Mouse (Mus musculus): ENCODE measurements around the gene Stat3.

Gene Stat3

DNA sequence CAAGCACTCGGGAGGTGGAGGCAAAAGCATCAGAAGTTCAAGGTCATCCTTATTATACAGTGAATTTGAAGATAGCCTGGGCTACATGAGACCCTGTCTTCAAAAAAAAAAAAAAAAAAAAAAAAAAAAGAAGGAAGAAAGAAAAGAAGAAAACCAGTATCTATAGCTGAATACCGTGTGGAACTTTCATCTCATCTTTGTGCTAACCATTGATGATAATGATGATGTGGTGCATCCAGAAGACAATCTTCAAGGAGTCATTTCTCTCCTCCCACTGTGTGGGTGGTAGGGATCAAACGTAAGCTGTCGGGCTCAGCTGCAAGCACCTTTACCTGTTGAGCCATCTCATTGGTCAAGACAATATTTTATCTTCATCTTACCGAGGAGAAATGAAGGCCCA is 21.3 kb downstream of the Stat3 start:
- no peak for DNase-seq

DNA sequence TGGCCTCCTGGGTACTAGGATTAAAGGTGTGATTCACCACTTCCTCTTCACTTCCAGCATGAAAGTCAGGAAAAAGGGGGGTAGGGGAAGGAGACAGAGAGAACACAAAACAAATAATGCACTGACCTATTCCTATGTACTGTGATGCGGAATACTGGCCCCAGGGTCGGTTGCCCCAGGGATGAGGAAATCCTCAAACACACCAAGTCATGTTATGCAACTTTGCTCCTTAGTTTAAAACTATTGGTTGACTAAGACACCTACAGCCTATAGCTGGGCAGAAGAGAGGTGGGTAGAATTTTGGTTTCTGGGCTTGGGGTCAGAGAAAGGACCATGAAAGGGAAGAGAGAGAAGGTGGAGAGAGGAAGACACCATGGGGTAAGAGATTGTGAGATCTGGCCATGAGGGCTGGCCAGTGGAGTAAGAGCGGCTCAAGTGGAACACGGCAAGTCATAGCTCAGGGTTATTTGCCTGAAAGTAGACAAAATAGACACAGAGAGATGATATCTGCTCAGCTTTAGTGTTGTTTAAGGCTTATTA is 22.8 kb downstream of the Stat3 start:
- no peak for DNase-seq

DNA sequence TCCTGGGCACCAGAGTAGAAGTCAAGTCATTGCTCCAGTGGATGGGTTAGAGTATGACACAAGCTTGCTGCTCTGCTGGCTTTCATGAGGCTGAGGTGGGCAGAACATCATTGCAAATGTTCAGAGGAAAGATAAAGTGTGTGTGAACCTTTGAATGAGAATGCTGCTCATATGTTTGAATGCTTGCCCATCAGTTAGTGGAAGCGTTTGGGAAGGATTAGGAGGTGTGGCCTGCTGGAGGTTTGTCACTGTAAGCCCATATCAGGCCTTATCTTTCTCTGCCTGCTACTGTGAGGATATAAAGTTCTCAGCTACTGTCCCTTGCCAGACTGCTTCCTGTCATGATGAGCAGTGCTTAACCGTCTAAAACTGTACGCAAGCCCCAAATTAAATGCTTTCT is 24.3 kb downstream of the Stat3 start:
- DNase-seq = no peak

DNA sequence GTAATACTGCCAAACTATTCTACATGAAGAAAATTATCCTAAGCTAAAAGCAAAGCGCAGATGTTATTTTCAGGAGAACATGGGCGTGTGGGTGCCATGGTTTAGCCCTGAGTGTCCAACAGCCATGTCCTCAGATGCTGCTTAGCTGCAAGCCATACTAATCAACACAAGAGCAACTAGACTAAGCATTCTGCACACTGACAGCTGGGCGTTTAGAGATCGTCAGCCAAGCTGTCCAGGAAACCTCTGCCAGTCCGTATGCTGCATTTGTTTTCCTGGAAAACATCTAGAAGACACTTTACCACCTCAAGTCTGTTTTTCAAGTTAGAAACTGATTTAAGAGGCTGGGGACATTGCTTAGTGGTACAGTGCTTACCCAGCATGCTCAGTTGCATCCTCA is 24.9 kb downstream of the Stat3 start:
- DNase-seq = no peak

DNA sequence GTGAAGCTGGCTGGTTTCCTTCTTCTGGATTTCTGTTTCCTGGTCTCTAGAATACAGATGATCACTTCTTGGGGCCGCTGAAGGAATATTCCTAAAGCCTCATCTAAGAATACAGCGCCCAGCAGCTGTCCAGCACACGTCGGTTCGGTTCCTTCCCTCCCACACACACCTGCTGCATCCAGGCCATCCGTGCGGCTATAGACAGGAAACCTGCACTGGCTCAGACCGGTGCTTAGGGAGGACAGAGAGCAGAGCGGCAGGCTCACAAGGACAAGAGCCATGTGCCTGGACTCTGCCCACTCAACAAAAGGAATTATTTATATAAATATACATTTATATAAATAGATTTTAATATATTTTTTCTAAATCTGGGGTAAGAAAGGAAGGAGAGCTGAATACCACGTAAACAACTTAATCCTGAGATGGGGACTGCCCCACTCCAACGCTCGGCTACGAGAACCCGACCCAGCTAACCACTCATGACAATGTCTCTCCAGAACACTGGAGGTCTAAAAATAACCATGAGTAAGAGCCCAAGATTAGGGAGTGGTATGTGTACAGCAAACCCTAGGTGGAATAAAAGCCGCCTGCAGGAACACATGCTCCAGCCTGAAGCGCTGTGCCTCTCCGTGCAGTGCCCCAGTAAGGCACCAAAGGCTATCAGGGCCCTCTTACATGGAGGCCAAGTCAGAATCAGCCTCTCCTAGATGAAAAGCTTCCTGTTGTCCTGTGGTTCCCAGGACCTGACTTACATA is 26.8 kb downstream of the Stat3 start:
- DNase-seq = no peak

DNA sequence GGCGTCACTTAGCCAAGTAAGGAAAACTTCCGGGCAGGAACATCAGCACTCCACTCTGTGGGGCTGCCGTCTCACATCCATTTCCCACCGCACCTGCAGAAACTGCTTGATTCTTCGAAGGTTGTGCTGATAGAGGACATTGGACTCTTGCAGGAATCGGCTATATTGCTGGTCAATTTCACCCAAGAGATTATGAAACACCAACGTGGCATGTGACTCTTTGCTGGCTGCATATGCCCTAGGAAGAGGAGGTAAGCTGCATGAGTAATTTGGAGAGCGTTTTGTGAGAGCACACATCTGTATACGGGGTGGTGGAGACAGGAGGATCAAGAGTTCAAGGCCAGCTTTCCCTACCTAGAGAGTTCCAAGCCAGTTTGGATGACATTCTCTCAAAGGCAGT is 30.8 kb downstream of the Stat3 start:
- no peak for DNase-seq

DNA sequence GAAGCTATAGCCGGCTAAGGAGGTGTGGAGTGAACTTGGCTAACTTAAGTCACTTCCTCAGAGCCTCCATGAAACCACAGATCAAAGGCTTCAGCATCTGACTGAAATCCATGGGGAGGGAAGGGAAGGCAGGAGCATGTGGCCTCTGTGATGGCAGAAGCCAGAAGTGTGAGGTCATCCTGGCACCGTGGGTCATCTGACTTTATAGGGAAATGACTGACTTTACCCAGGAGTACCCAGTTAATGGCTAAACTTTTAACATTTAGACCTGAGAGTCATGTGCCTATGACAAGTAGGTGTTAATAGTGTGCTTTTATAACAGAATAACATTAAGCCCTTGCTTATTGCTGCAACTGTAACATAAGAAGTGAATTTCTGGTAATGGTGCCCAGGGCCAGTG is 31.2 kb downstream of the Stat3 start:
- DNase-seq = peak; percentile 62

DNA sequence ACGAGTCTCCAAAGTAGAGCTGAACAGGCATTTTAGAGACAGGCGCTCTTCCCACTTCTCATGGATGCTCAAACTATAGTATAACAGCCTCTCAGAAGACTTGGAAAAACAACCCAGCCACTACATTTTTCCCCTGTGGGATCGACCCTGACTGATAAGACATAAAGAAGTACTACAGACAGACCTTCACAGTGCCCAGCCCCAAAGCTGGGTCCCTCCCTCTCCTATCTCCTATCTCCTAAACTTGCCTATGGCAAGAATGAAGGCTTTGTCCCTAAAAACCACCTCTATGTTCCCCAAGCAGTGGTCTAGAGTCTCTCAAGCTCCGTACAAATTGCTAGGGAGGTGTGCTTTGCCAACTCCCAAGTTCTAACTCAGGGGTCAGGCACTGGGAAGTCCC is 32.5 kb downstream of the Stat3 start:
- no peak for DNase-seq

DNA sequence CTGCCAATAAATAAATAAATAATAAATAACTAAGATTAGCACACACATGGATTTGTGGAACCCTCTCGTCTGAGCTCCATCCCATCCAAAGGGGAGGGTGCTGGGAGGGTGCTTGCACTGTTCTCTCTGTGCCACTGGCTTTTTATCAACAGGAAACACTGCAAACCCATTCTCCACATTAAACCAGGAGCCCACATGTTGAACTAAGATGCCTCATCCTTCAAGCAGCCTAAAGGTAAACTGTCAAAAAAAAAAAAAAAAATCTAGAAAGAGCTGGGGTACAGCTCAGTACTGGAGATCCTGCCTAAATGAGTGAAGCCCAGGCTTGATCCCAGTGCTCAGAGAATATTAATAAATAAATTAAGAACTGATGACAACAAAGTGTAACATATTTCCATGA is 33.4 kb downstream of the Stat3 start:
- no peak for DNase-seq

DNA sequence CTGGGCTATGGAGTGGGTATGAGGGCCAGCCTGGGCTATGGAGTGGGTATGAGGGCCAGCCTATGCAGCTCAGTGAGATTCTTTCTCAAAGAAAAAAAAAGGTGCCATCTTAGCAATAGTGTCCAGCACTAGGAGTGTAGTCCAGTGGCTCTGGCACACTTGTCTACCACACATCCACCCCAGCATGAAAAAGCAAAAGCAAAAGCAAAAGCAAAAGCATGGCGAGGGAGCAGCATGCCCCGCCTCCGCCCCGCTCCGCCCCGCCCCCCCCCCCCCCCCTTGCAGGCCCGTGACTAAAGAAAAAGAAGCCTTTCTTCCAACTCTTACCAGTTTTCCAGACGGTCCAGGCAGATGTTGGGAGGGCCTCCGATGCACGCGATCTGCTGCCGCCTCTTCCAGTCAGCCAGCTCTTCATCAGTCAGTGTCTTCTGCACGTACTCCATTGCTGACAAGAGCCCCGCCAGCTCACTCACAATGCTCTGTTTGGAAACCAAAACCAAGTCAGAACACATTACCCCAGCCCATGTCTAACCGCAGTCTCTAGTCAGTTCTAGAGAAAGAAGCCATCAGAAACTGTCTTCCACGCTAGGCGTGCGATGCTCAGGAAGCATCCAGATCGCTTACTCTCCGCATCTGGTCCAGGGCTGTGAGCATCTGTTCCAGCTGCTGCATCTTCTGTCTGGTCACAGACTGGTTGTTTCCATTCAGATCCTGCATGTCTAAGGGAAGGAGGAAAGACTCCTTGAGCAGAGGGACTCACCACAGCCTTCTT is 34.6 kb downstream of the Stat3 start:
- no peak for DNase-seq

DNA sequence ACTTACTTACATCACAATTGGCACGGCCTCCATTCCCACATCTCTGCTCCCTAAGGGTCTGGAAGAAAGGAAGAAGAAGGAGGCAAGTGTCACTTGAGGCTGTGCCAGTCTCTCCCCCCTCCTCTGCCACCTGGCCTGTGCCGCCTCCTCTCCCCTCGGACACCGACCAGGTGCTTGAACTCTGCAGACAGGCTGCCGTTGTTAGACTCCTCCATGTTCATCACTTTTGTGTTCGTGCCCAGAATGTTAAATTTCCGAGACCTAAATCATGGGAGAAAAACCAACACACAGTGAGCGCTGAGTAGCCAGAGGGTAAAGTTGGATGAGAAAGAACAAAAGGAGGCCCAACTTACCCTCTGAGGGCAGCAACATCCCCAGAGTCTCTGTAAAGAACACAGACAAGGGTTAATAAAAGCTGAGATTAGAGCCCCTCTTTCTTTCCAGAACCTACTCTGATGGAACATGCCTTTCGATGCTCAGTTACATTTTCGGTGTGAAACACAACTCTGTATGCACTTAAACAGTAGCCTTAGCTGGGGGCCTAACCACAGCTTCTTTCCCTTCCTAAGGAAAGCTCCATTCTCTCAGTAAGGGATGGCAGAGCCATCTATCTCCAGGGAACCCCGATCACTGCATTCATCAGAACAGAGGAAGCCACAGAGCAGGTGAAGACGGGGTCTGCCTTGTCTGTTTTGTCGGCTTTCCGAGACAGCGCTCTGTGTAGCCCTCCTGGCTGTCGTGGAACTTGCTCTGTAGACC is 40.7 kb downstream of the Stat3 start:
- no peak for DNase-seq

DNA sequence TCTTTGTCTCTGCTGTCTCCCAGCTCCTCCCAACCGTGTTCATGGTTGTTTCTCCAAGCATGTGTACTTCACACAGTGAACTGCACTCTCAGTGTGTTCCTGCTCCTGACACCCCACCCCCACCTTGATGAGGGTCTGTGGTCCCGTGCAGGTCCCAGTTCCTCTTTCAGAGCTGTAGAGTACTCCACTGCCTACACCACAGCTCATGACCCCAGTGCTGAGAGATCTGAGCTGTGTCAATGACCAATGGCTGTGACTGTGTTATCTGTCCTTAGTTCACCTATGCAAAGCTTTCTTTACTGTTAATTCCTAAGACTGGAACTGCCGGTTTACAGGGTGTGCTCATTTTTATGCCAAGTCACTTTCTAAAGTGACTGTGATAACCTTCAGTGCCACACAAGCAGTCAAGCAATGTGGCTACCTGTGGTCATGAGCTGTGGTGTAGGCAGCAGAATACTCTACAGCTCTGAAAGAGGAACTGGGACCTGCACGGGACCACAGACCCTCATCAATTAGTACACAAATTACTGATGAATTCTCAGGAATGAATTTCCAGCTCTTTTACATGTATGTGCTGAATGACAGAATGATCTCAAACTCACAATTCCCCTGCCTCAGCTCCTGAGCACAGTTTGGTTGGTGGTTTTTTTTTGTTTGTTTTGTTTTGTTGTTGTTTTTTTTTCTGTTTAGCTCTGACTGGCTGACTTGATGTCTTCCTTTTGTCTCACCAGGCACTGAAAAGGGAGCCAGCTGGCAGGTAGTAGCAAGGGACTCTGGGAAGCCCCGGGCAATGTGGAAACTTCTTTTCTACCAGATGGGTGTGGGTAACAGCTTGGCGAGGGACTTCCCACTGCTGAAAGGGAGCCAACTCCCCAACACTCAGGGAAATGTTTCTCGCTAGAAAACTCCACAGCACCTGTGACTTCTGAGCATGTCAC is 41.8 kb downstream of the Stat3 start:
- peak in 1 of 2 experiments; percentile 13 for DNase-seq

DNA sequence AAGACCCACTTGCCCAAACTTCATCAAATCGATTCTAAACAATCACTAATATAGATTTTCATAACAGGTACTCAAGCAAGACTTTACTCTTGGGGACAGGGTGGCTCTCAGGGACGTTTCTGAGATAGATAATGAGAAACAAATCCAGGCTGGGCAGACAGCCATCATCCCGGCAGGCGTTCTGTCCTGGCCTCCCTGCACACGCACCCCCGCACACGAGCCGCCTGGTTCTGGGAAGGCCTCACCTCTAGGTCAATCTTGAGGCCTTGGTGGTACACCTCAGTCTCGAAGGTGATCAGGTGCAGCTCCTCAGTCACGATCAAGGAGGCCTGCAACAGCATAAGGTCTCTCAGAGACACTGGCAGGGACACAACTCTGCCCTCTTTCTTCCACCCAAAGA is 43.3 kb downstream of the Stat3 start:
- no peak for DNase-seq

DNA sequence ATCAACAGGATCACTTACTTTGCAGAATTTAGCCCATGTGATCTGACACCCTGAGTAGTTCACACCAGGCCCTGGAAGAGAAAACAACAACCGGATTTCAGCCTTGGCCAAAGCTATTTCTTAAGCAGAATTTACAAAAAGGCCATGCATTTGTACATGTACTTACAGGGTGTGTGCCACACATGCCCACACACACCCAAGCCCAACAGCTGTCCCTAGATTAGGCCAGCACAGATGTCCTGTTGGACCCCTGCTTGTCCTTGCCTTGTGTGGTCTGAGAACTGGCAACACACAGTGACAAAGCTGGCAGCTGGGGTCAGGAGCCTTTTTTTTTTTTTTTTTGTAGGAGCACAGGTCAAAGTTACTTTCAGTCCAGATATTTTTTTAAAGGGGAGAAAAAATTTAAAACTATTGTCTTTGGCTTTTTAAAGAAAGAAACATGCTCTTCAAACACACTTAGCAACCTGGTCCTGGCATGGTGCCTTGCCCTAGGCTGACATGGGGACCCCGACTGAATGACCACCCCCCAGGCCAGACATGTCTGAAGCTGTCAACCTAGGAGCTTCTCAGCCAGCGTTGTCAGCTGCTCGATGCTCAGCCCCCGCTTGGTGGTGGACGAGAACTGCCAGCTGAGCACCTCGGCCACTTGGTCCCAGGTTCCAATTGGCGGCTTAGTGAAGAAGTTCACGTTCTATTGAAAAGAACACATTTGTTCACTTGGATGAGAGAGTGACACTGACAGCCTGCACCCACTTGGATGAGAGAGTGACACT is 45.0 kb downstream of the Stat3 start:
- no peak for DNase-seq

DNA sequence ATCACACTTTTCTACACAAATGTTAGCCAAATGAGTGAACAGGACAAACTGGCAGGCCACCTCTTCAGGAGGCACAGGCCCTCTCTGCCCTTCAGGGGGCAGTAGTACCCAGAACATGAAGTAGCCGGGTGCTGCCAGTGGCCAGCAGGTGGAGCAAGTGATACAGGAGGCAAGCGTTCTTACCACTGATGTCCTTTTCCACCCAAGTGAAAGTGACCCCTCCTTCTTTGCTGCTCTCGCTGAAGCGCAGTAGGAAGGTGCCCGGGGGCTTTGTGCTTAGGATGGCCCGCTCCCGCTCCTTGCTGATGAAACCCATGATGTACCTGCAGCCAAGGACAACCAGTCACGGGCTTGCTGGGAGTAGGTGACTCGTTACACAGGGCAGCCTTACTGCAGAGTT is 45.9 kb downstream of the Stat3 start:
- DNase-seq = peak; percentile 88 to 92

DNA sequence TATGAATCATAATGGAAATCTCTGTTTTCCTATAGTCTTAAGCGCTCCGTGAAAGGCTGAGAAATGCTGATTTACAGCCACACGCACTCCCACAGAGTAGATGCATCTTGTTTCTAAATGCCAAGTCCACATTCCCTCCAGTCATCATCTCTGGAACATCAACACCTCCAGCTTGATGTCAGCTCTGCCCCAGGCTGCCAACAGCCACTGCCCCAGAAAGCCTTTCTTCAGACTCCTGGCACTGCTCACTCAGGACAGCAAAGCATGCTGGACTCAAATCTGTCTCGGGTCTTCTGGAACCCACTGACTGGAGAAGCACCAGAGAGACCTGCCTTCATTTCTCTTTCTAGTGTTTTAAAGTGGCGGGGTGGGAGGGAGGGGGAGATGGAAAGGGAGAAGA is 46.9 kb downstream of the Stat3 start:
- DNase-seq = no peak

DNA sequence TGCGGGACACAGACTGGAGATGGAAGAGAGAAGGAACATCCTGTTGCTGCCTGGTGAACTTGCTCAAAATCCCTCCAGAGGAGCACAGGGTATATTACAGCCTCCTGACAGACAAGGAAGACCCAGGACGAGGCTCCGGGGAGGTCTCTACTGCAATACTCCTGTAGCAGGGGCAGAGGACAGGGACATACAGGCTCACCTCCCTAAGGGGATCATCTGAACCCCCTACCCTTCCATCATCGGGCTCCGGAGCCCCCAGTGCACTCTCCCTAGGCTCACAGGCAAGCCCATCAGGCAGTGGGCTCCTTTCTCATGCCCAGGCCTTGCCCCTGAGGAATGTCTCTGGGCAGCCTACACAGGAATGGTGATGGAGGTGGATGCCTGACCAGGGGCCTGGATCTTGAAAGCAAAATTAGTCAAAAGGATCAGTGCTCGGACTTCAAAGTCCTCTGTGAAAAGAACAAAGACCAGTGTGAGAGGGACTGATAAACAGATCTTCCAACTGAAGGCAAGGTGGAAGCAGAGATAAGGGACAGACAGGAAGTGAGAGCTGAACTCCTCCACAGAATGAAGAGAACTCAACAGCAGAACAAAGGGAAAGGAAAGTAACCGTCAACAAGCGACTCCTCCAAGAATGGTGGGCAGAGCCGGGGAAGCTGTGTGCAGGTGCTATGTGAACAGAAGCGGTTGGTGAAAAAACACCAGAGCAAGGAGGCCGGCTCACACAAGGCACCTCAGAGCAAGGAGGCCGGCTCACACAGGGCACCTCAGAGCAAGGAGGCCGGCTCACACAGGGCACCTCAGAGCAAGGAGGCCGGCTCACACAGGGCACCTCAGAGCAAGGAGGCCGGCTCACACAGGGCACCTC is 47.9 kb downstream of the Stat3 start:
- no peak for DNase-seq

DNA sequence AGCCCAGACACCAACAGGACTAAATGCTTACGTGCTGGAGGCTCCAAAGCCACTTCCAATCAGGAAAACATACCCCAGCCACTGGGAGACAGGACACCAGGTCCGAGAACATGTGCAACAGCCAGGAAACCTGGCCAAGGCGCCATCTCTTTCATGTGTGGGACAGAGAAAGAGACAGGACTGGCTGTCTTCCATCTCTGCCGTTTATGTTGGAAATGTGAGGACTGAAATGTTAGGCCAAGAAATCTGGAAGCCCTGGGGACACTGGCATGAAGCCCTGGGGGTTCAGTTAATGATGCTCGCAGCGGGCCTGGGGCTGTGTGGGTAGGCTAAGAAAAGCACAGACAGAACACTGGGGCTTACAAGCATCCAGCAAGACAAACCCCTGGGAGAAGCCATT is 48.9 kb downstream of the Stat3 start:
- DNase-seq = no peak

DNA sequence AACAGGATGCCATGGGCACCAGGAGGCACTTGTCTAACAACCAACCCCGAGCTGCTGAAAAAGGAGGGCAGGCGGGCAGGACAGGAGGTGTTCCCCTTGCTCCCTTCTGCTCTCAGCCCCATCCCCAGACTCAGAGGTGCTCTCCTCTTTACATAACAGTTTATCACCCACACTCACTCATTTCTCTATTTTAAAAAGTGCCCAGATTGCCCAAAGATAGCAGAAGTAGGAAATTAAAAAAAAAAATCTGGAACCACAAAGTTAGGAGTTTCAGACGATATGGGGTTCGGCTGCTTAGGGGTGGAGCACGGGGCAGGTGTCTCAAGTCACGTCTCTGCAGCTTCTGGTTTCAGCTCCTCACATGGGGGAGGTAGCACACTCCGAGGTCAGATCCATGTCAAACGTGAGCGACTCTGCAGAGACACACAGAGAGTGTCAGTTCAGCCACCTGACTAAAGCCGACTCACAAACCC is 51.0 kb downstream of the Stat3 start:
- no peak for DNase-seq

DNA sequence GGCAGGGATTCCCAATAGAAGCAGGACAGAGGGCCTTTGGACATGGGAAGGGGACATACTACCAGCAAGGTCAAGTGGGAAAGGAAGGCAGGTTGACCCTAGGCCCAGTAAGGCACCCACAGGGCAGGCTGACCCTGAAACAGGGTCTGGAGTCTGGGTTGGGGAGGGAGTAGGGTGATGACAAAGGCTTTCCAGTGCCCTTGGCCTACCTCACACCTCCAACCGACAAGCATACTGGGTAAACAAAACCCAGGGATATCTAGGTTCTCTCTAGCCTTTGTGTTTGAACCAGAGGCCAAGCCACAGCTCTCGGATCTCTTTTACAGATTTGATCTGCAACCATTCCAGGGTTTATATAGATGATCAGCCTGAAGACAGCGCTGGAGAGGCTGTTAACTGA is 51.6 kb downstream of the Stat3 start:
- DNase-seq = no peak

All from kidney, adult 8-10 months (tissue).